Mouse (Mus musculus): ENCODE measurements around the gene Trappc12.

- no peak for TF ChIP-seq EP300 (IDR thresholded peaks at IDR 0.05)
- TF ChIP-seq CTCF (IDR thresholded peaks at IDR 0.05) = peak; percentile 38
Observed at GRCm38 (mm10) chr12:28784355-28784754, 34.1 kb upstream of the Trappc12 start.

Measured in lung, postnatal 0 days (tissue).